Mouse (Mus musculus) embryonic facial prominence, embryonic 10.5 days (tissue): ENCODE measurements around the gene Susd4. TPM values are rescaled to one million over a fixed set of nuclear protein-coding genes. Genes with fewer than 3 reads are reported as not detected.
A peak's percentile ranks its signal among the peaks of the same experiment; 100 is the strongest.

Source experiments
- DNase-seq: peaks from one replicate; pipeline ENCODE4 v3.0.0-alpha.2; 2017; ENCODE audit warnings: low spot score
- H3K27ac ChIP-seq: fragments of 300-500 bp; sonication (generic); replicated peaks from 2 replicates; pipeline ENCODE4 v1.5.1; 2016; ENCODE audit warnings: mild to moderate bottlenecking
- H3K27me3 ChIP-seq: fragments of 300-500 bp; sonication (generic); replicated peaks from 2 replicates; pipeline ENCODE4 v1.6.1; 2016; ENCODE audit warnings: low read depth, mild to moderate bottlenecking; ENCODE audit not compliant: poor library complexity, severe bottlenecking
- H3K36me3 ChIP-seq: fragments of 300-500 bp; sonication (generic); replicated peaks from 2 replicates; pipeline ENCODE4 v1.6.1; 2016; ENCODE audit warnings: mild to moderate bottlenecking, moderate library complexity
- H3K4me1 ChIP-seq: fragments of 300-500 bp; sonication (generic); 2 replicates; pipeline ENCODE4 v1.6.1; 2016
- H3K4me3 ChIP-seq: fragments of 300-500 bp; sonication (generic); 2 replicates; pipeline ENCODE4 v1.5.1; 2016; ENCODE audit warnings: mild to moderate bottlenecking, moderate library complexity
- H3K9me3 ChIP-seq: fragments of 300-500 bp; sonication (generic); 2 replicates; pipeline ENCODE4 v1.6.1; 2016; ENCODE audit warnings: mild to moderate bottlenecking
- WGBS: fragments of 180-500 bp; shearing (Covaris S2); methylation state at CpG from one replicate; pipeline ENCODE4 v1.1.7; 2016; 5-methylcytosine and 5-hydroxymethylcytosine counted together
- polyA plus RNA-seq: library from polyadenylated mRNA; unstranded; fragments of >200 nt; fragmentation: Nextera tagmentation; extraction: Ambion mirVana; gene quantifications from 2 replicates; pipeline ENCODE4 v1.2.1, GENCODE M21; 2016

Gene Susd4
- 13.5 and 14.9 TPM in 2 replicates for polyA plus RNA-seq

DNA sequence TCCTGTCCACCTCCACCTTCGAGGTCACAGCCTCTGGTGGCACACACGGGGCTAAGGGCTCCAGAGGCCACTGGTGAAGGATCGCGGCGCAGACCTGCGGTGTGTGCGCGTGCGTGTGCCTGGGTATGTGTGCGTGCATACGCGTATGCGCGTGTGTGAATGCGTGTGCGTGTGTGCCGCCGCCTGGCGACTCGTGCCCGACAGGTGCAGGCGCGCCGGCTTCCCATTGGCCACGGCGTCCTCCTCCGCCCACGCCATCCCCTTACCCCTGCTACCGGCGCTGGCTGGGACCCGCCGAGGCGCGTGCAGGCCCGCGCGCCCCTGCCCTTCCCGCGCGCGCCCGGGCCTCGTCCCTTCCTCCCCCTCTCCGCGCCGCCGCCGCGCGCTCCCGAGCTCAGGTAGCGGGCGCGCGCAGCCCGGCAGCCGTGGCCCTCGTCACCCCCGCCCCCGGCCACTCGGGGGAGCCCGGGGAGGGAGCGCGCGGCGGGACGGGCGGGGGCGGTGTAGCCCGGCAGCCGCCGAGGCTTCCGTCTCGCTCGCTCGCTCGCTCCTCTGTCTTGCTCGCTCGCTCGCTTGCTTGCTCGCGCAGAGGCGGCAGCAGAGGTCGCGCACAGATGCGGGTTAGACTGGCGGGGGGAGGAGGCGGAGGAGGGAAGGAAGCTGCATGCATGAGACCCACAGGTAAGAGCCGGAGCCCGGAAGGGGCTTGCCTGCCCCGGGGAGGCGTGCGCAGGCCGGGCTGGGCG is at the start of gene Susd4:
Susd4 (plus strand) TSS at position 145 of the 746 bp plus-strand sequence.
- Histone ChIP-seq H3K4me3 (peak within 1 kb of the TSS; percentile 63), H3K27ac (peak within 1 kb of the TSS; percentile 79), H3K36me3 (no peaks in the 10 kb centered on the region), H3K27me3 (peaks cover 56% of the 10 kb centered on the region), H3K4me1 (peaks cover 31% of the 10 kb centered on the region), H3K9me3 (no peaks in the 10 kb centered on the region)
- WGBS: 2% methylated on average over 87 of the region's 95 CpGs
- DNase-seq: peak; percentile 82

DNA sequence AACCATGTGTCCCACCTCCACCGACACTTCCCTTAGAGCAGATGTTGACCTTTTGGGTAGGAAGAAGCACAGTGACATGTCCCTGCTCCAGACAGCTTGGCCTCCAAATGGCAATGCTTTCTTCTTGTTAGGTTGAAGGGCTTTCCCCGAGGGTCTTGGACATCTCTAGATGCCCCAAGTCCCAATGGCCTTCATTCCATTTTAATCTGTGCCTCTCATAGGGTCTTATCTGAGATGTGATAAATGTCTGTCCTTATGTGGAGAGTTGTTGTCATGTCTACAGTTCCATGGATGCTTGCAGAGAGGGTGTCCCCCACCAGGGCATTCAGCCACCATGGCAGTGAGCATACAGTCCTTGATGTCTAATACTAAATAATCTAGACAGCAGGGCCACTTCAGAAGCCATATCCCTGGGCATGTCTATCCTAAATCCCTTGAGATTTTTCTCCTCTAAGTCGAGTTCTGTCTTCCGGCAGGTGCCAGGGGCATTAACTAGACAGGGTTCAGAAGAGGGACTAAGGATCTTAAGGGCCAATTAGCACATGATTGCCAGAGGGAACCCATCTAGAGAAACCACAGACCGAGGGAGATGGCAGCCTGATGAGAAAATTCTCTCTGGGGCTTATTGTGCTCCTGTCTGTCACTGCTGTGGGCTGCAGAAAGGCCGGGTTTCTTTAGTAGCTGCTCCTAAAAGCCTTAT is 49.3 kb upstream of the Susd4 start:
- no peak for DNase-seq
- H3K9me3 ChIP-seq: no peaks in the 10 kb centered on the region
- 74% methylated on average over 6 of the region's 6 CpGs for WGBS

DNA sequence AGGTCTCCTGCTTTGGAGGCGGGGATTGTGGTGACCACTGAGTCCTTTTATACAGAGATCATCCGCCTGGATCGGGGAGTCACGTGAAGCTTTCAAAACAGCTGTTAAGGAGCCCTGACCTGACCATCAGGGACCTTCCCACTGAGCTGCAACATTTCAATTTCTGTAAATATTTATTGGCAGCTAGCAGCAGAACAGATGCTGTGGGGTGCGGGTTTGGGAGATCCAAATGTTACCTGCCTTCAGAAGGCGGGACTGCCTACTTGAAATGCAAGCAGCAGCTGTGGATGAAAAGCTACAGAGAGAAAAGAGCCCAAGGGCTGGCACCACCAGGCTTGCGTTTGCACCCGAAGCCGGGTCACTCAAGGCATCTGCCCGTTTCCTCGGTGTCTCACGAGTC is 36.1 kb upstream of the Susd4 start:
- 63% methylated on average over 12 of the region's 12 CpGs for WGBS
- no peak for DNase-seq
- no peaks in the 10 kb centered on the region for H3K36me3 ChIP-seq

More for the DNA sequence above, 49.3 kb upstream of the Susd4 start:
- Histone ChIP-seq H3K36me3 (no peaks in the 10 kb centered on the region), H3K27me3 (no peaks in the 10 kb centered on the region), H3K4me1 (peaks cover 10% of the 10 kb centered on the region), H3K27ac (no peak overlapping the region), H3K4me3 (no peak overlapping the region)

DNA sequence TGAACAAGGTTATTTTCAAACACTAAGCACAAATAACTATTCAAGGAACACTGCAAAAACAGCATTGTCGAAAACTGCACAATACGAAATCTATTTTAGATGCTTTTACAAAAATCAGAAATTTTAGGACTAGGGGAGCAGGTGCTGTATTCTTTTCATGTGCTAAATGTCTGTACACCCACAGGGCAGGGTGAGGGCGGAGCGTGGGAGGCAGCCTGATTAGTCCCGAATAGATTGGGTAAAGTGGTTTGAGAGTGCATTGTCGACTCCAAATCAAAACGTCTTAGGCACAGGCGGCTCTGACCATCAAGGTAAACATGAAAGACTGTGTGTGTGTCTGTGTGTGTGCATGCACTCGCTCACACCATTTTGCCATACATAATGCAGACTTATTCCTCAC is 34.7 kb upstream of the Susd4 start:
- 82% methylated on average over 9 of the region's 9 CpGs for WGBS
- H3K27ac ChIP-seq: no peak overlapping the region
- H3K9me3 ChIP-seq: no peaks in the 10 kb centered on the region
- peaks cover 7% of the 10 kb centered on the region; the same call in 1 of the 2 replicates for H3K4me1 ChIP-seq
- H3K4me3 ChIP-seq: no peak overlapping the region
- no peak for DNase-seq
- H3K36me3 ChIP-seq: no peaks in the 10 kb centered on the region
- H3K27me3 ChIP-seq: peaks cover 4% of the 10 kb centered on the region; the same call in 1 of the 2 replicates

More for the DNA sequence above, 36.1 kb upstream of the Susd4 start:
- Histone ChIP-seq H3K4me1 (peaks cover 7% of the 10 kb centered on the region; the same call in 1 of the 2 replicates), H3K4me3 (no peak overlapping the region), H3K9me3 (no peaks in the 10 kb centered on the region), H3K27me3 (peaks cover 4% of the 10 kb centered on the region; the same call in 1 of the 2 replicates), H3K27ac (no peak overlapping the region)

DNA sequence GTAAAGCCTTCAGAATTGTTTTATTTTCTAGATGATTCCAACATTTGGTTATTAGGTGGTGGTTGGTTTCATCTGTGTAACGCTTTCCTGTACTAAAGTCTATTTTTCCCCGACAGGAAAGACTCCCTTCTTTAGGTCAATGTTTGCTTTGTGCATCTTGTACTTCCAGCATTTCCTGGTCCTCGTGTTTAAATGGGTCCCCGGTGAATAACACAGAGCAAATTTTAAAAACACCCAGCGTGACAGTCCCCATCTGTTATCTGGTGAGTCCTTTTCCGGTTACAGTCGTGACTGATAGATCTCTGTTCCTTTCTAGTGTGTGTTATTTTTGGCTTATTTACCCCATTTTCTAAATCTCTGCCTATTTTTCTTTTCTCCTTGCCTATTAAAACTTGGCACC is 31.0 kb upstream of the Susd4 start:
- no peaks in the 10 kb centered on the region for H3K36me3 ChIP-seq
- WGBS: 56% methylated on average over 7 of the region's 7 CpGs
- no peak for DNase-seq
- no peaks in the 10 kb centered on the region for H3K9me3 ChIP-seq
- no peak overlapping the region for H3K4me3 ChIP-seq
- peaks cover 7% of the 10 kb centered on the region; the same call in 1 of the 2 replicates for H3K27me3 ChIP-seq
- H3K4me1 ChIP-seq: peaks cover 4% of the 10 kb centered on the region; the same call in 1 of the 2 replicates
- H3K27ac ChIP-seq: no peak overlapping the region

DNA sequence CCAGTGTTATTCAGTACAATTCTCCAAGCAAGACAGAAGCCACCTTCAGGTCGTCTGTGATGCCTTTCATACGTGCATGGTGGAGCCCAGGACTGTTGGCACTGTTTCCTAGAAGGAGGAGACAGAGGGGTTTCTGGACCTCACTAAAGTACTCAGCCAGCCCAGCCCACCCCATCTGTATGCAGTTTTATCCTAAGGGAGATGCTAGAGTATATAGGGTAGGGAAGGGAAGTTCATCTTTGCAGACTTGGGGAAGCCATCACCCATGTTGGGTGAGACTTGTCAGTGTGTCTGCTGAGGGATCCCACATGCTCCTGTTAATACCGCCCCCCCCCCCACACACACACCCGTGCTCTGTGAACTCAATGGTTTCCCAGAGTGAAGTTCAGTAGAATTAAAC is 27.8 kb upstream of the Susd4 start:
- Histone ChIP-seq H3K36me3 (no peaks in the 10 kb centered on the region), H3K4me3 (no peak overlapping the region), H3K27ac (no peak overlapping the region), H3K4me1 (no peaks in the 10 kb centered on the region), H3K9me3 (no peaks in the 10 kb centered on the region), H3K27me3 (0 out of 2 replicates have a peak, but pooled peaks cover 3% of the 10 kb centered on the region)
- DNase-seq: no peak
- 67% methylated on average over 4 of the region's 4 CpGs for WGBS

DNA sequence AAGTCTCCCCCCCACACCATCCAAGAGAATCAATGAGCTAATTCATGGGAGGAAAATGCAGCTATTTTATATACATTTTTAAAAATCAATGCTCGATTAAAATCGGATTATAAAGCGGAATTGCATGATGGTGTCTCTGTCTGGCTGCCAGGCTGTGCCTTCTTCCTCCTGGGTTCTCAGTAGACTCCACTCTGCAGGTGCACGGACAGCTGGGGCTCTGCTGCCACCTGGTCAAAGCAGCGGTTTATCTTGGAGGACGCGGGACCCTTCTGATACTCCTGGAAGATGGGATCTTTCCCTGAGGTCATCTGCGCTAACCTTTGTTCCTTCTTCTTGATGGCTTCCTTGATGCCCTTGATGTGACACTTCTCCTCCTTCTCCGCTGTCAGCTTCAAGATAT is 16.6 kb upstream of the Susd4 start:
- no peak for DNase-seq
- 94% methylated on average over 9 of the region's 9 CpGs for WGBS
- no peaks in the 10 kb centered on the region for H3K9me3 ChIP-seq

DNA sequence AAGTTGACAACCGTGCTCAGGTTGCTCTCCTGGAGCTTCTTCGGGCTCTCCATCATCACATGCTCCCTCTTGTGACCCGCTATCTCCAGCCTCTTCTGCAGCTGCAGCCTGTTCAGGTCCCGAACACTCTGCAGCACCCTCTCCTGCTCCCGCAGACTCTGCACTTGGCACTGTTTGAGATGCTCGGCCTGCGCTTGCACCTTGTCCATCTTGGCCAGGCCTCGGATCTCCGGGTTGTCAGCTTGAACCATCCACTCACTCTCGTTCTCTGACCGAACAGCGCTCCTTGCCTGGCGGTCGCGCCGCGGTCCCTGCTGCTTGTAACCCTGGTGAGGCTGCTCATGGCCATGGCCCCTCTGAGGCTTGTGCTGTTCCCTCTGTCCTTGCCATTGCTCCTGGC is 15.8 kb upstream of the Susd4 start:
- peaks cover 6% of the 10 kb centered on the region for H3K27me3 ChIP-seq
- H3K4me1 ChIP-seq: no peaks in the 10 kb centered on the region
- H3K27ac ChIP-seq: no peak overlapping the region
- DNase-seq: no peak
- no peaks in the 10 kb centered on the region for H3K9me3 ChIP-seq
- no peaks in the 10 kb centered on the region for H3K36me3 ChIP-seq
- no peak overlapping the region for H3K4me3 ChIP-seq
- WGBS: 84% methylated on average over 17 of the region's 17 CpGs

More for the DNA sequence above, 16.6 kb upstream of the Susd4 start:
- no peaks in the 10 kb centered on the region for H3K36me3 ChIP-seq
- H3K27ac ChIP-seq: no peak overlapping the region
- no peaks in the 10 kb centered on the region for H3K4me1 ChIP-seq
- H3K4me3 ChIP-seq: no peak overlapping the region
- peaks cover 6% of the 10 kb centered on the region for H3K27me3 ChIP-seq

DNA sequence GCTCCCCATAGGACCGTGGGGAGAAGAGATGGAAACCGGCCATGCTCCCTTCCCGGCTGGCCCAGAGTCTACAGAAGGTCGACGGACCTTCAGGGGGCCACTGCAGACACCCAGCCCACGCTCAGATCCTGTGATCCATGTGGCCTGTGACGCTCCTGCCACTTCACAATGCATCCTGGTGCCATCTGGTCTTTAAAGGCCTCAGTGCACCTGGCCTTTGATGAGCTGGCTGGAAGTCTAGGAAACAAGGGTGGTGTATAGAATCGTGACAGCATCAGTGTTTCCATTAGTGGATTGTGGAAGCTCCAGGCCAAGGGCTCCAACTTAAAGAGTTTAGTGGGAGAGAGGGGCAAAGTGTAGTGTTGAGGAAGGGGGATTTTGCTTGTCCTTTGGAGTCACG is 14.6 kb upstream of the Susd4 start, which contains the start of gene Ccdc185:
Ccdc185 (minus strand) TSS at position 101 of the 400 bp plus-strand sequence.
- Histone ChIP-seq H3K36me3 (no peaks in the 10 kb centered on the region), H3K4me1 (no peaks in the 10 kb centered on the region), H3K9me3 (no peaks in the 10 kb centered on the region), H3K27me3 (peaks cover 6% of the 10 kb centered on the region), H3K27ac (no peak within 1 kb of the TSS), H3K4me3 (no peak within 1 kb of the TSS)
- no peak for DNase-seq
- WGBS: 92% methylated on average over 9 of the region's 9 CpGs

DNA sequence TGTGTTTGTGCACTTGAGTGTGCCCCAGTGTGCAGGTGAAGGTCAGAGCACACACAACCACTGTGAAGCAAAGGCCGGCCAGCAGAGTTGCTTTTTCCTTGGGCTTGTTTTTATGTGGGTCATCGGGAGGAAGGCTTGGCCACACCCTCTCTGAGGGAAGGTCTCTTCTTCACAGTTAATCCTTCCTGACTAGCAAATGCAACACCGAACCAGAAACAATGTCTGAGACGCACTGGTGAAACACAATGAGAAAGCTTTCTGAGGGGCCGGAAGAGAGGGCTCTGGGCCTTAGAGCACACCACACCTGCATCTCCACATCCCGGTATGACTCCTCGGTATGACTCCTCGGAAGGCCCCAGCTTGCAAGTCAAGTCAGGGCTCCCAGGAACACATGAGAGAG is 12.4 kb upstream of the Susd4 start:
- Histone ChIP-seq H3K27ac (no peak overlapping the region), H3K9me3 (no peaks in the 10 kb centered on the region), H3K4me1 (peaks cover 11% of the 10 kb centered on the region), H3K4me3 (no peak overlapping the region), H3K27me3 (peaks cover 10% of the 10 kb centered on the region), H3K36me3 (no peaks in the 10 kb centered on the region)
- 81% methylated on average over 8 of the region's 8 CpGs for WGBS
- no peak for DNase-seq

DNA sequence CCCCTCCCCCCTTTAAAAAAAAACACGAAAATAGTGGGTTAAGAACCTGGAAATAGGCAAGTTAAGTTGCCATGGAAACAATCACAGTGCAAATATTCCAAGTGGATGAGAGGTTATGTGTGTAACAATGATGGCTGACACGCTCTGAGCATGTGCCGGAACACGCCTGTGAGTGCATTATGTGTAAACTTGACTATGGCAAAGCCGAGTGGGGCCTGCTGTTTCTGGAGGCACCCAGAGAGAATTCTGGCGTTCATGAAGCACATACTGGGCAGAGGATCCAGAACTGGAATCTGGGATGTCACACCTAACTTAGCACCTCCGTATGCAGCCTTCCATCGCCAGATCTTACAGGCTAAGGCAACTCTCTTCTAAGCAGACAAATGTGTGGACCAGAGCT is 10.0 kb upstream of the Susd4 start:
- Histone ChIP-seq H3K4me1 (peaks cover 12% of the 10 kb centered on the region), H3K27ac (no peak overlapping the region), H3K4me3 (no peak overlapping the region), H3K36me3 (no peaks in the 10 kb centered on the region), H3K9me3 (no peaks in the 10 kb centered on the region), H3K27me3 (0 out of 2 replicates have a peak, but pooled peaks cover 4% of the 10 kb centered on the region)
- no peak for DNase-seq
- WGBS: 86% methylated on average over 8 of the region's 8 CpGs

DNA sequence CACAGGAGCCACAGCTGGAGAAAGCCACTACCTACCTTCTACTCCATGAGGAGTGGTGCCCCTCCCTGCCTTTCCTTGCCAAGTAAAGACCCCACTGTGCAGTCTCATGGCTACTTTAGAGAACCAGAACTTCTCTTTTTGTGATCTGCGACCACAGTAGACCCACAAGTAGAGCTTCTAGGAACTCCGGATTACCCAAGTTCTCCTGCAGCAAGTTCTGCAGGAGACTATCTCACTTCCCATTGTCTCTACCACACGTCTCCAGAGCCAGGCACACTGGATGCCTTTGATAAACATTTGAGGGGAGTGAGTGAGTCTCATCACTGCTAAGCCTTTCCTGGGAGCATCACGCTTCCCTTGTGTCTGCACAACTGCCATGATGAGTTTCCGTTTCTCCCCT is 8.8 kb upstream of the Susd4 start:
- no peak for DNase-seq

More for the DNA sequence above, 8.8 kb upstream of the Susd4 start:
- Histone ChIP-seq H3K27ac (no peak overlapping the region), H3K9me3 (no peaks in the 10 kb centered on the region), H3K36me3 (no peaks in the 10 kb centered on the region), H3K27me3 (0 out of 2 replicates have a peak, but pooled peaks cover 4% of the 10 kb centered on the region), H3K4me3 (no peak overlapping the region), H3K4me1 (peaks cover 12% of the 10 kb centered on the region)
- 85% methylated on average over 5 of the region's 5 CpGs for WGBS
